Mouse (Mus musculus): ENCODE results near the gene Zbed5. TPM values are rescaled to one million over a fixed set of nuclear protein-coding genes. Genes with fewer than 3 reads are reported as not detected.
"Not testable (repeated sequence)": the region's sequence is repeated elsewhere in the genome, so short reads cannot be mapped to it uniquely, and the experiment has no call there.

Zbed5 gene
- polyA plus RNA-seq, 1 experiment = 12.9 TPM

- Histone ChIP-seq H3K4me3 (ENCODE audit: low read depth, low read length) (peak within 1 kb of the TSS; percentile 90), H3K36me3 (ENCODE audit: control insufficient read depth, insufficient read depth, low read length, poor library complexity, severe bottlenecking) (peaks cover 10% of the 10 kb centered on the region), H3K4me1 (ENCODE audit: control insufficient read depth, insufficient read depth, low read length) (peaks cover 1% of the 10 kb centered on the region), H3K9ac (ENCODE audit: low read depth, poor library complexity, severe bottlenecking) (peak within 1 kb of the TSS; percentile 100), H3K27me3 (ENCODE audit: control insufficient read depth, insufficient read depth, low read length, poor library complexity, severe bottlenecking) (no peaks in the 10 kb centered on the region), H3K9me3 (replicated peaks; ENCODE audit: control insufficient read depth, insufficient read depth, low read length, poor library complexity, severe bottlenecking) (no peaks in the 10 kb centered on the region), H3K27ac (ENCODE audit: insufficient read depth, low read length) (peak within 1 kb of the TSS; percentile 75)
- TF ChIP-seq EP300 (IDR thresholded peaks at IDR 0.05; ENCODE audit: insufficient read depth, low read depth, low read length) (0 out of 2 replicates have a peak, but pooled peaks have one; percentile 25), POLR2A (IDR thresholded peaks at IDR 0.05; ENCODE audit: insufficient read depth, low read length) (no peak), CTCF (IDR thresholded peaks at IDR 0.05; ENCODE audit: low read depth, low read length) (no peak)
Measured at GRCm38 (mm10) chr5:129941495-129942045, 46.0 kb downstream of the Zbed5 start, which contains the start of gene Vkorc1l1. Gene Vkorc1l1 (plus strand): TSS chr5:129941970.

- Histone ChIP-seq H3K36me3 (ENCODE audit: control insufficient read depth, insufficient read depth, low read length, poor library complexity, severe bottlenecking) (peaks cover 13% of the 10 kb centered on the region), H3K4me3 (ENCODE audit: low read depth, low read length) (peak overlapping the region; percentile 90), H3K27ac (ENCODE audit: insufficient read depth, low read length) (peak overlapping the region; percentile 3; the same call in 1 of the 2 replicates), H3K9ac (ENCODE audit: low read depth, poor library complexity, severe bottlenecking) (peak overlapping the region; percentile 100)
- not testable (repeated sequence) for H3K27me3 ChIP-seq (ENCODE audit: control insufficient read depth, insufficient read depth, low read length, poor library complexity, severe bottlenecking); H3K9me3 ChIP-seq (replicated peaks; ENCODE audit: control insufficient read depth, insufficient read depth, low read length, poor library complexity, severe bottlenecking); H3K4me1 ChIP-seq (ENCODE audit: control insufficient read depth, insufficient read depth, low read length)
Measured at GRCm38 (mm10) chr5:129942073-129942939, 46.8 kb downstream of the Zbed5 start.

DNA sequence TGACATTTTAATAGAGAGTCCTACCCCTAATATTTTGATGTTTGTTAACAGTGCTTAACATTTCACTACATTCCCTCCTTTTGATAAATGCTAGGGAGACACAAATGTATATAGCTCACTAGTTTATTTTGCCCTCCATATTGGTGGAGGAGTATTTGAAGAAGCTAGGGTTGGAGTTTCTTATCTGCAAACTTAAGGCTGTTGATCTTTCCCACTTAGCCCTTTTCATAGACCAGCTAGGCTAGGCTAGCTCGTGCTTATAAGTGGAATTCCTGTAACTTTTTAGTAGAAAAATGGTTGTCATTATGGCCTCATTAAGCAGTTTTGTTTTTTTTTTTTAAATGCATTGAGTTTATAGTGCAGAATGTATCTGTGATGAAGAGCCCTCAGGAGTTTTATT is 47.9 kb downstream of the Zbed5 start:
- H3K4me1 ChIP-seq (ENCODE audit: control insufficient read depth, insufficient read depth, low read length) = peaks cover 1% of the 10 kb centered on the region
- no peaks in the 10 kb centered on the region for H3K9me3 ChIP-seq (replicated peaks; ENCODE audit: control insufficient read depth, insufficient read depth, low read length, poor library complexity, severe bottlenecking)
- H3K27ac ChIP-seq (ENCODE audit: insufficient read depth, low read length) = no peak overlapping the region
- H3K4me3 ChIP-seq (ENCODE audit: low read depth, low read length) = no peak overlapping the region
- no peaks in the 10 kb centered on the region for H3K27me3 ChIP-seq (ENCODE audit: control insufficient read depth, insufficient read depth, low read length, poor library complexity, severe bottlenecking)
- peaks cover 17% of the 10 kb centered on the region for H3K36me3 ChIP-seq (ENCODE audit: control insufficient read depth, insufficient read depth, low read length, poor library complexity, severe bottlenecking)
- H3K9ac ChIP-seq (ENCODE audit: low read depth, poor library complexity, severe bottlenecking) = peak overlapping the region; percentile 100; the same call in 1 of the 2 replicates
- TF ChIP-seq CTCF (IDR thresholded peaks at IDR 0.05; ENCODE audit: low read depth, low read length) (no peak), EP300 (IDR thresholded peaks at IDR 0.05; ENCODE audit: insufficient read depth, low read depth, low read length) (no peak), POLR2A (IDR thresholded peaks at IDR 0.05; ENCODE audit: insufficient read depth, low read length) (no peak)

DNA sequence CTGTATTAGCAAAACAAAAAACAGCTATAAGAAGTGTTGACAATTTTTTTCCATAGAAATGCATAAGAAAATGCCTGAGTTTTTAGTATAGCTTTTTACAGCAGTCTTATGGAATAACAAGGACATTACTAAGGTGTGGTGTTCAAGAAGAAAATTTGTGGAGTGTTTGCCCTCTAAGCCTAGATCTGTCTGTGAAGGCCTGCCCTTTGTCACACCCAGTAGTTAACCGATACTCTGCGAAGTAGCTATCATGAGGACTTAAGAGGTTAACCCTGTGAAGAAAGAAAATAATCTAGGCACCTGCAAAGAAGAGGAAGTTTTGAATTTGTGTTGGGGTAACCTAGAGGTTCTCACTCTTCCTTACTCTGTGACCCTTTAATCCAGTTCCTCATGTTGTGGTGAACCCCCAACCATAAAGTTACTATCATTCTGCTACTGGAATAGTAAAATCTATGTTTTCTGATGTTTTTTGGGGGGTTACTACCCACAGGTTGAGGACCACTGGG is 52.1 kb downstream of the Zbed5 start:
- TF ChIP-seq EP300 (IDR thresholded peaks at IDR 0.05; ENCODE audit: insufficient read depth, low read depth, low read length) (no peak), POLR2A (IDR thresholded peaks at IDR 0.05; ENCODE audit: insufficient read depth, low read length) (no peak), CTCF (IDR thresholded peaks at IDR 0.05; ENCODE audit: low read depth, low read length) (no peak)
- no peak overlapping the region for H3K9ac ChIP-seq (ENCODE audit: low read depth, poor library complexity, severe bottlenecking)
- H3K4me3 ChIP-seq (ENCODE audit: low read depth, low read length) = no peak overlapping the region
- H3K4me1 ChIP-seq (ENCODE audit: control insufficient read depth, insufficient read depth, low read length) = no peaks in the 10 kb centered on the region
- no peak overlapping the region for H3K27ac ChIP-seq (ENCODE audit: insufficient read depth, low read length)
- H3K36me3 ChIP-seq (ENCODE audit: control insufficient read depth, insufficient read depth, low read length, poor library complexity, severe bottlenecking) = peaks cover 17% of the 10 kb centered on the region
- no peaks in the 10 kb centered on the region for H3K27me3 ChIP-seq (ENCODE audit: control insufficient read depth, insufficient read depth, low read length, poor library complexity, severe bottlenecking)
- H3K9me3 ChIP-seq (replicated peaks; ENCODE audit: control insufficient read depth, insufficient read depth, low read length, poor library complexity, severe bottlenecking) = no peaks in the 10 kb centered on the region

GRCm38 (mm10) chr5:129952143-129952542 is 56.6 kb downstream of the Zbed5 start:
- no peak overlapping the region for H3K27ac ChIP-seq (ENCODE audit: insufficient read depth, low read length)
- no peaks in the 10 kb centered on the region for H3K9me3 ChIP-seq (replicated peaks; ENCODE audit: control insufficient read depth, insufficient read depth, low read length, poor library complexity, severe bottlenecking)
- H3K4me1 ChIP-seq (ENCODE audit: control insufficient read depth, insufficient read depth, low read length) = peaks cover 1% of the 10 kb centered on the region
- TF ChIP-seq POLR2A (IDR thresholded peaks at IDR 0.05; ENCODE audit: insufficient read depth, low read length) (no peak), EP300 (IDR thresholded peaks at IDR 0.05; ENCODE audit: insufficient read depth, low read depth, low read length) (no peak), CTCF (IDR thresholded peaks at IDR 0.05; ENCODE audit: low read depth, low read length) (no peak)
- H3K4me3 ChIP-seq (ENCODE audit: low read depth, low read length) = no peak overlapping the region
- no peak overlapping the region for H3K9ac ChIP-seq (ENCODE audit: low read depth, poor library complexity, severe bottlenecking)
- H3K27me3 ChIP-seq (ENCODE audit: control insufficient read depth, insufficient read depth, low read length, poor library complexity, severe bottlenecking) = no peaks in the 10 kb centered on the region
- H3K36me3 ChIP-seq (ENCODE audit: control insufficient read depth, insufficient read depth, low read length, poor library complexity, severe bottlenecking) = peaks cover 5% of the 10 kb centered on the region

Other genes with a start within 250 kb of the Zbed5 start
- 4.1 TPM in 2 replicates for gene Zfp11, start 225.6 kb upstream of the Zbed5 start, polyA plus RNA-seq (2011; ENCODE audit: insufficient read depth, insufficient read length, low read depth, missing spikeins)
- gene Sept14, start 187.2 kb upstream of the Zbed5 start, polyA plus RNA-seq (2011; ENCODE audit: insufficient read depth, insufficient read length, low read depth, missing spikeins) = not detected in 2 replicates
- 76.4 and 94.7 TPM in 2 replicates for gene Mrps17, start 180.2 kb upstream of the Zbed5 start, polyA plus RNA-seq (2011; ENCODE audit: insufficient read depth, insufficient read length, low read depth, missing spikeins)
- gene Nipsnap2, start 170.7 kb upstream of the Zbed5 start, polyA plus RNA-seq (2011; ENCODE audit: insufficient read depth, insufficient read length, low read depth, missing spikeins) = 34.9 and 38.0 TPM in 2 replicates
- 28.7 and 31.4 TPM in 2 replicates for gene Psph, start 108.3 kb upstream of the Zbed5 start, polyA plus RNA-seq (2011; ENCODE audit: insufficient read depth, insufficient read length, low read depth, missing spikeins)
- 58.6 and 61.0 TPM in 2 replicates for gene Sumf2, start 48.7 kb upstream of the Zbed5 start, polyA plus RNA-seq (2011; ENCODE audit: insufficient read depth, insufficient read length, low read depth, missing spikeins)
- gene Chchd2, start 8.3 kb upstream of the Zbed5 start, polyA plus RNA-seq (2011; ENCODE audit: insufficient read depth, insufficient read length, low read depth, missing spikeins) = 337 and 340 TPM in 2 replicates
- gene Phkg1, start 2.8 kb downstream of the Zbed5 start, polyA plus RNA-seq (2011; ENCODE audit: insufficient read depth, insufficient read length, low read depth, missing spikeins) = 5.4 and 6.1 TPM in 2 replicates
- 1.3 and 4.3 TPM in 2 replicates for gene Nupr1l, start 12.8 kb downstream of the Zbed5 start, polyA plus RNA-seq (2011; ENCODE audit: insufficient read depth, insufficient read length, low read depth, missing spikeins)
- 72.6 and 73.3 TPM in 2 replicates for gene Vkorc1l1, start 46.2 kb downstream of the Zbed5 start, polyA plus RNA-seq (2011; ENCODE audit: insufficient read depth, insufficient read length, low read depth, missing spikeins)
- 11.5 and 13.3 TPM in 2 replicates for gene Gusb, start 107.3 kb downstream of the Zbed5 start, polyA plus RNA-seq (2011; ENCODE audit: insufficient read depth, insufficient read length, low read depth, missing spikeins)
- 60.7 and 63.4 TPM in 2 replicates for gene Asl, start 133.5 kb downstream of the Zbed5 start, polyA plus RNA-seq (2011; ENCODE audit: insufficient read depth, insufficient read length, low read depth, missing spikeins)
- gene Crcp, start 133.6 kb downstream of the Zbed5 start, polyA plus RNA-seq (2011; ENCODE audit: insufficient read depth, insufficient read length, low read depth, missing spikeins) = 25.7 and 30.0 TPM in 2 replicates
- 35.6 and 44.8 TPM in 2 replicates for gene Tpst1, start 177.6 kb downstream of the Zbed5 start, polyA plus RNA-seq (2011; ENCODE audit: insufficient read depth, insufficient read length, low read depth, missing spikeins)
- 0.97 and 1.8 TPM in 2 replicates for gene Kctd7, start 249.1 kb downstream of the Zbed5 start, polyA plus RNA-seq (2011; ENCODE audit: insufficient read depth, insufficient read length, low read depth, missing spikeins)